Mouse (Mus musculus) ES-Bruce4 (cell line): ENCODE data around the gene Slc6a12.

Experiments
- CTCF ChIP-seq: IDR thresholded peaks from one replicate; pipeline ENCODE4 v1.8.1; 2011; ENCODE audit warnings: low read depth, low read length
- POLR2A ChIP-seq: IDR thresholded peaks from one replicate; pipeline ENCODE4 v1.8.1; 2011; ENCODE audit warnings: low read length; ENCODE audit not compliant: insufficient read depth

GRCm38 (mm10) chr6:121305571-121305970 lies 37.3 kb upstream of the Slc6a12 start:
- TF ChIP-seq CTCF (no peak), POLR2A (no peak)
